Mouse (Mus musculus) ES-E14 (cell line): ENCODE measurements around the gene Telo2. TPM values are rescaled to one million over a fixed set of nuclear protein-coding genes. Genes with fewer than 3 reads are reported as not detected.

Experiments
- DNase-seq: peaks from one replicate; pipeline ENCODE4 v3.0.0-alpha.2; 2013; ENCODE audit warnings: low read depth, low spot score
- H3K27ac ChIP-seq: 2 replicates; pipeline ENCODE4 v1.5.1; 2012; ENCODE audit warnings: low read depth, mild to moderate bottlenecking, low read length, moderate library complexity, mixed read lengths; ENCODE audit not compliant: poor library complexity, insufficient read depth, severe bottlenecking
- H3K36me3 ChIP-seq: 2 replicates; pipeline ENCODE4 v1.6.1; 2012; ENCODE audit warnings: mild to moderate bottlenecking, low read length, moderate library complexity, mixed read lengths; ENCODE audit not compliant: control insufficient read depth, poor library complexity, insufficient read depth, severe bottlenecking
- H3K4me1 ChIP-seq, 2 experiments: fragments of 150-350 bp in 1 of 2; sonication (generic) in 1 of 2; 2 replicates each; pipeline ENCODE4 v1.6.1; 2012; ENCODE audit warnings: low read length in 2 of 2, mild to moderate bottlenecking in 1 of 2, mixed read lengths in 1 of 2; ENCODE audit not compliant: control insufficient read depth in 2 of 2, insufficient read depth in 2 of 2, poor library complexity in 1 of 2
- H3K4me3 ChIP-seq, 2 experiments: fragments of 150-350 bp in 1 of 2; sonication (generic) in 1 of 2; 2 replicates each; pipeline ENCODE4 v1.5.1; 2012; ENCODE audit warnings: low read length in 2 of 2, low read depth in 1 of 2, mild to moderate bottlenecking in 1 of 2, mixed read lengths in 1 of 2; ENCODE audit not compliant: insufficient read depth in 1 of 2, poor library complexity in 1 of 2, severe bottlenecking in 1 of 2
- H3K9ac ChIP-seq: 2 replicates; pipeline ENCODE4 v1.6.1; 2012; ENCODE audit warnings: low read depth, mild to moderate bottlenecking, low read length, mixed read lengths; ENCODE audit not compliant: poor library complexity, insufficient read depth, severe bottlenecking
- H3K9me3 ChIP-seq: fragments of 150-350 bp; sonication (generic); 2 replicates; pipeline ENCODE4 v1.6.1; 2012; ENCODE audit warnings: low read depth, mild to moderate bottlenecking, low read length; ENCODE audit not compliant: control insufficient read depth, insufficient read depth
- CHD2 ChIP-seq: IDR thresholded peaks from 2 replicates; pipeline ENCODE4 v1.6.1; 2014; ENCODE audit warnings: mild to moderate bottlenecking, low read depth, low read length, inconsistent platforms
- HCFC1 ChIP-seq: IDR thresholded peaks from 2 replicates; pipeline ENCODE4 v1.6.1; 2012; ENCODE audit warnings: low read length, inconsistent platforms, borderline replicate concordance; ENCODE audit not compliant: insufficient read depth
- MAFK ChIP-seq: IDR thresholded peaks from 2 replicates; pipeline ENCODE4 v1.6.1; 2014; ENCODE audit warnings: mild to moderate bottlenecking, low read depth, low read length, inconsistent platforms; ENCODE audit not compliant: insufficient read depth
- ZC3H11A ChIP-seq: IDR thresholded peaks from 2 replicates; pipeline ENCODE4 v1.6.1; 2012; ENCODE audit warnings: low read depth, mild to moderate bottlenecking, inconsistent platforms, low read length, borderline replicate concordance
- ZNF384 ChIP-seq: IDR thresholded peaks from 2 replicates; pipeline ENCODE4 v1.6.1; 2012; ENCODE audit warnings: low read depth, low read length, inconsistent platforms
- in situ Hi-C, 2 experiments: fragments of 600-800 bp; cut with MboI; formaldehyde crosslinking; loops; one replicate each; pipeline ENCODE4 v1.15.1; 2025; ENCODE audit warnings: low sequenced_read_pairs in 2 of 2, inconsistent platforms in 1 of 2; ENCODE audit not compliant: unreplicated experiment in 2 of 2
- total RNA-seq: library from RNA; depleted of rRNA; stranded (reverse); fragments of 300-350 nt; gene quantifications from 2 replicates; pipeline ENCODE4 v1.2.3, GENCODE M21; 2012; rRNA removed

Gene Telo2
- total RNA-seq, result 34.2 and 47.3 TPM in 2 replicates

DNA sequence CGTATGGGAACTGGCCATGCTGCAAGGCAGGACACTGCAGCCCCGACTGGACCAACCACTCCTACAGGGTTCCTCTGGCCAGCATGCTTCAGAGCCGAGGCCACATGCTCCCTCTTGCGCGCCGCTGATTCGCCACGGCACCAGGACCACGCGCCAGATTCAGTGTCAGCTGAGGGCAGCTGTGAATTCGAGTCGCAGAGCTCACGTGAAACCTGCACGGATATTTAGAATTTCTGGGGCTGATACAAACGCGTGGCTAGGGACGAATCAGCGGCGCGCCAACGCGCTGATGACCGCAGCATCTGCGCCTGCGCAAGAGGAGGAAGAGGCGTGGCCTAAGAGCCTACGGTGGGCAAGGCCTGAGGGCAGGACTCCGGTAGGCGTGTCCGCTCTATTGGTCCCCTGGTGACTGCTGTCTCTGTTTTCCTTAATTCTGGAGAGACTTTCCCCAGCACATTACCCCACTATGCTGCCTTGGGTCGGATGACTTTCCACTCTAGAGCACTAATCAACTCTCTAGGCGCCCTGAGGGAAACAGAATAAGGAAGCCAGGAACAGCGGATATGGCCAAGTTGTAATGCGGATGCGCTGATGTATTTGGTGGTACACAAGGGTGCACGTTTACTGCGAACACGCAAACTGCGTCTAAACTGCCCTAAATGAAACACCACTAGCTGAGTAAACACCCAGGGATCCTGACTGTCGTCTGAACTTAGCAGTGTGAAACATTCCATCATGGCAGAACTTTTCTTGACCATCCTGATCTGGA, at the start of gene Telo2:
TSS of gene Telo2 (minus strand) at position 304 of the 769 bp plus-strand sequence.
- peak within 1 kb of the TSS; percentile 89 for H3K9ac ChIP-seq
- TF ChIP-seq MAFK (no peak), ZNF384 (no peak), ZC3H11A (peak; percentile 98), CHD2 (no peak), HCFC1 (peak; percentile 31; the same call in 1 of the 2 replicates)
- H3K36me3 ChIP-seq, result peaks cover 12% of the 10 kb centered on the region; the same call in 1 of the 2 replicates
- DNase-seq, result peak; percentile 79
- H3K4me3 ChIP-seq, result peak within 1 kb of the TSS; percentile 72 to 75
- no peaks in the 10 kb centered on the region for H3K9me3 ChIP-seq
- in situ Hi-C loops, result no loop called here
- peaks cover 2 to 7% of the 10 kb centered on the region in 2 experiments; a peak in 3 of 4 replicates for H3K4me1 ChIP-seq
- H3K27ac ChIP-seq, result no peak within 1 kb of the TSS; the same call in 1 of the 2 replicates

DNA sequence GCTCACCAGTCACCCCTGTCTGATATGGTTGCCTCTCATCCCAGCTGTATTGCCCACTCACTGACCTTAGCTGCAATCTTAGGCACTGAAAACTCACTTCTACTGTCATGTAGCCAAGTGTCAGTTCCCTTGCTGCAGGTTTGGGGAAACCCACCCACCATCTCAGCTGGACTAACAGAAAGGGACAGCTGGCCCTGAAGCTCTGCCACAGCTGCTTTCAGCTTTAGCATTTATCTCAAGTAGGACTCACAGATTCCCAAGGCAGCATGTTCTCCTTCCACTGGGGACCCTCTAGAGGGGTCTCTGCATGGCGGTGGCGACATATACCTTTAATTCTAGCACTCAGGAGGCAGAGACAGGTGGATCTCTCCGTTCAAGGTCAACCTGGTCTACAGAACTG, 49.0 kb upstream of the Telo2 start:
- H3K9ac ChIP-seq, result no peak overlapping the region
- TF ChIP-seq MAFK (no peak), CHD2 (no peak), HCFC1 (no peak), ZNF384 (no peak), ZC3H11A (no peak)
- in situ Hi-C loops, result no loop called here
- no peak for DNase-seq
- H3K9me3 ChIP-seq, result no peaks in the 10 kb centered on the region
- no peak overlapping the region for H3K4me3 ChIP-seq
- H3K27ac ChIP-seq, result no peak overlapping the region
- no peaks in the 10 kb centered on the region; a peak in 1 of 4 replicates for H3K4me1 ChIP-seq
- peaks cover 2% of the 10 kb centered on the region for H3K36me3 ChIP-seq

DNA sequence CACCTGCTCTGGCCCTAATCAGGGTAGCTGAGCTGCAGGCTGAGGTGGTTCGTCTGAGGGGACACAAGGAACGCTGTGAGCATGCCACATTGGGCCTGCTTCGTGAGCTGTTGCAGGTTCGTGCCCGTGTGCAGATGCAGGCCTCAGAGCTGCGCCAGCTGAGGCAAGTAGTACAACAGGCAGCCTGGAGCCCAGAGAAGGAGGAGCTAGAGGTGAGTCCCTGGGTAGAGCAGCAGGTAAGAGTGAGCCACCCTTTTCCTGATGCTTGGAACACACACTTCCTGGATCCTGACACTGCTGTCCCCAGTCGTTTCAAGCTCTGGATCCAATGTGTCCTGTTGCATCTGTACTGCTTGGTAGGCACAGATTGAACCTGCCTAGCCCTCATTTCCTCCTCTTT, 47.6 kb upstream of the Telo2 start:
- Histone ChIP-seq H3K27ac (no peak overlapping the region), H3K36me3 (peaks cover 7% of the 10 kb centered on the region), H3K9ac (no peak overlapping the region), H3K4me3 (no peak overlapping the region), H3K9me3 (no peaks in the 10 kb centered on the region), H3K4me1 (no peaks in the 10 kb centered on the region; a peak in 1 of 4 replicates)
- TF ChIP-seq CHD2, result no peak
- no peak for TF ChIP-seq ZC3H11A
- no peak for TF ChIP-seq HCFC1
- TF ChIP-seq MAFK, result no peak
- no peak for TF ChIP-seq ZNF384
- DNase-seq, result no peak
- in situ Hi-C loops, result no loop called here

DNA sequence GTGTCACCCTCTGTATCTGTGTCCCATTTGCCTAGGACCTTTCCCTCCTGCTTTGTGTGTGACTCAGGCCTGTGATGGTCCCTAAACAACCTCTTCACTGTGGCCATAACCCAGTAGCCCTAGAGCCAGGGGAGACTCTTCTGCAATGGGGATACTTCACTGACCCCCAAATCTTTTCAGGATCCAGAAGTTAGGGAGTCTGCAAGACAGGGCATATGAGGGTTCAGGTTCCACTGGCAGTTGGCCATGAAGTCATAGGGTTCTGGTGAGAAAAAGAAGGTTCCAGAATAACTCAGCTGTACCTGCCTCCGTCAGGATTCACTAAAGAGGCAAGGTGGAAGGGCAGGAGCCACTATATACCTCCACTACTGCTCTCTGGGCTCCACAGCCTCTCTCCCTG, 46.4 kb upstream of the Telo2 start, which contains the start of gene Ccdc154:
TSS of gene Ccdc154 (plus strand) at position 301 of the 400 bp plus-strand sequence.
- peaks cover 11% of the 10 kb centered on the region for H3K36me3 ChIP-seq
- H3K9ac ChIP-seq, result no peak within 1 kb of the TSS
- TF ChIP-seq HCFC1, result no peak
- TF ChIP-seq ZNF384, result no peak
- TF ChIP-seq MAFK, result no peak
- TF ChIP-seq CHD2, result no peak
- TF ChIP-seq ZC3H11A, result no peak
- in situ Hi-C loops, result no loop called here
- no peak within 1 kb of the TSS for H3K4me3 ChIP-seq
- DNase-seq, result no peak
- H3K4me1 ChIP-seq, result no peaks in the 10 kb centered on the region; a peak in 1 of 4 replicates
- H3K9me3 ChIP-seq, result no peaks in the 10 kb centered on the region
- H3K27ac ChIP-seq, result no peak within 1 kb of the TSS
